Mouse (Mus musculus): ENCODE data around the gene Col5a1.
A peak's percentile ranks its signal among the peaks of the same experiment; 100 is the strongest.

DNA sequence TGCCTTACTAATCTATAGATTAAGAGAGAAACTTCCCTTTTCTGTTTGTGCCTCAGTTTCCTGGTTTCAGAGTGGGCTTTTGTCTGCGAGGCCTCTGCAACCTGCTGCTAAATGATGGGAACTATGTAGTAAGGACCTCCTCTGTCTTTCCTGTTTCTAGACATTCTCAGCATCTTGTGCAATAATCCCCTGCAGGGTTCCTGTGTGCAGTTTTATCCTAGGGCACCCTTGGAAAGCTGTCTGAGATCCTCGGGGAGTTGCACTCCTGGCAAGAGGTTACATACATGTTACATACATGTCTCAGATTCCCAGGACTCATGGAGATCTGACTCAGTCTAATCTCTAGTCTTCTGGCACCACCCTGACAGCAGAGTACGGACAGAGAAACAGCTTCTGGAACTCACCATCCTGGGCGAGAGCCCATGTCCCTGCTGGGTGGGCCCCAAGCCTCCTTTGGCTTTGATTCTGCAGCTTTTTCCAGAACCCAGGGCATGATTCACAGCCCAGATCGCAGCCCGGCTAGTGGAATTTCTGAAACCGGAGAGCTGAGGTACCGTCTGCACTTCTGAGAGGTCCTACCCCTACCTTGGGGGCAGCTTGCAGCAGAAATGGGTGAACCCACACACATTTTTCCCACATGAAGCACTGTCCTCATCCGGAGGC is 24.5 kb upstream of the Col5a1 start:
- TF ChIP-seq MAX (IDR thresholded peaks at IDR 0.05): no peak
- no peak for TF ChIP-seq CTCF (IDR thresholded peaks at IDR 0.05; ENCODE audit: control insufficient read depth, insufficient read depth, insufficient read length)
- no peak for TF ChIP-seq MYOG (IDR thresholded peaks at IDR 0.05; ENCODE audit: control insufficient read depth, extremely low read depth, insufficient read length)
- no peak for TF ChIP-seq FOSL1 (IDR thresholded peaks at IDR 0.05; ENCODE audit: insufficient read depth, low read length, poor library complexity, severe bottlenecking)
- TF ChIP-seq CEBPB (IDR thresholded peaks at IDR 0.05; ENCODE audit: low read depth): peak; percentile 76
- TF ChIP-seq MYOD1 (IDR thresholded peaks at IDR 0.05; ENCODE audit: control insufficient read depth, insufficient read length, low read depth): no peak
- TF ChIP-seq USF1 (IDR thresholded peaks at IDR 0.05; ENCODE audit: low read depth): no peak

Measured in C2C12 (cell line).